Mouse (Mus musculus) embryonic facial prominence, embryonic 12.5 days (tissue): ENCODE data around the gene Znrf3. TPM values are rescaled to one million over a fixed set of nuclear protein-coding genes. Genes with fewer than 3 reads are reported as not detected.
A peak's percentile ranks its signal among the peaks of the same experiment; 100 is the strongest.

Experiments
- ATAC-seq: fragments of 200-750 bp; cut with Nextera tagmentation; 2 replicates; pipeline ENCODE4 v1.8.0; 2017; ENCODE audit not compliant: insufficient number of reproducible peaks, insufficient read depth, low FRiP score, low TSS enrichment
- H3K27ac ChIP-seq: fragments of 300-500 bp; sonication (generic); 2 replicates; pipeline ENCODE4 v1.5.1; 2016; ENCODE audit warnings: mild to moderate bottlenecking
- H3K27me3 ChIP-seq: fragments of 300-500 bp; sonication (generic); 2 replicates; pipeline ENCODE4 v1.6.1; 2016; ENCODE audit warnings: mild to moderate bottlenecking, moderate library complexity
- H3K36me3 ChIP-seq: fragments of 300-500 bp; sonication (generic); 2 replicates; pipeline ENCODE4 v1.6.1; 2016; ENCODE audit warnings: mild to moderate bottlenecking
- H3K4me1 ChIP-seq: fragments of 300-500 bp; sonication (generic); 2 replicates; pipeline ENCODE4 v1.6.1; 2016
- H3K4me2 ChIP-seq: fragments of 300-500 bp; sonication (generic); replicated peaks from 2 replicates; pipeline ENCODE4 v1.6.1; 2016; ENCODE audit warnings: mild to moderate bottlenecking, moderate library complexity
- H3K4me3 ChIP-seq: fragments of 300-500 bp; sonication (generic); 2 replicates; pipeline ENCODE4 v1.5.1; 2016; ENCODE audit warnings: mild to moderate bottlenecking
- H3K9ac ChIP-seq: fragments of 300-500 bp; sonication (generic); 2 replicates; pipeline ENCODE4 v1.6.1; 2016; ENCODE audit warnings: mild to moderate bottlenecking, moderate library complexity
- H3K9me3 ChIP-seq: fragments of 300-500 bp; sonication (generic); 2 replicates; pipeline ENCODE4 v1.6.1; 2016; ENCODE audit warnings: mild to moderate bottlenecking, moderate library complexity
- WGBS: fragments of 180-500 bp; shearing (Covaris S2); methylation state at CpG from one replicate; pipeline ENCODE4 v1.1.7; 2016; 5-methylcytosine and 5-hydroxymethylcytosine counted together
- polyA plus RNA-seq: library from polyadenylated mRNA; unstranded; fragments of >200 nt; fragmentation: Nextera tagmentation; extraction: Ambion mirVana; gene quantifications from 2 replicates; pipeline ENCODE4 v1.2.1, GENCODE M21; 2016

Gene Znrf3
- polyA plus RNA-seq, 1 experiment from 2014 or later, result 12.2 TPM

- no peaks in the 10 kb centered on the region for H3K9me3 ChIP-seq
- no peak overlapping the region for H3K27ac ChIP-seq
- WGBS, result 81% methylated on average over 4 of the region's 4 CpGs
- no peaks in the 10 kb centered on the region for H3K36me3 ChIP-seq
- no peak for ATAC-seq
- H3K4me2 ChIP-seq, result no peak overlapping the region
- H3K27me3 ChIP-seq, result no peaks in the 10 kb centered on the region
- no peak overlapping the region for H3K4me3 ChIP-seq
- peaks cover 11% of the 10 kb centered on the region; the same call in 1 of the 2 replicates for H3K4me1 ChIP-seq
- no peak overlapping the region for H3K9ac ChIP-seq
Measured at GRCm38 (mm10) chr11:5275216-5275615, 169.4 kb downstream of the Znrf3 start.

GRCm38 (mm10) chr11:5272536-5273234, 172.0 kb downstream of the Znrf3 start:
- WGBS, result 82% methylated on average over 9 of the region's 9 CpGs
- no peak overlapping the region for H3K27ac ChIP-seq
- no peaks in the 10 kb centered on the region for H3K27me3 ChIP-seq
- H3K36me3 ChIP-seq, result no peaks in the 10 kb centered on the region
- no peaks in the 10 kb centered on the region for H3K9me3 ChIP-seq
- H3K4me2 ChIP-seq, result no peak overlapping the region
- no peak for ATAC-seq
- peaks cover 11% of the 10 kb centered on the region; the same call in 1 of the 2 replicates for H3K4me1 ChIP-seq
- H3K4me3 ChIP-seq, result no peak overlapping the region
- no peak overlapping the region for H3K9ac ChIP-seq

GRCm38 (mm10) chr11:5272066-5272360, 172.6 kb downstream of the Znrf3 start:
- no peaks in the 10 kb centered on the region for H3K9me3 ChIP-seq
- 62% methylated on average over 4 of the region's 4 CpGs for WGBS
- no peak overlapping the region for H3K9ac ChIP-seq
- no peak overlapping the region for H3K4me3 ChIP-seq
- H3K4me1 ChIP-seq, result peaks cover 11% of the 10 kb centered on the region; the same call in 1 of the 2 replicates
- H3K27ac ChIP-seq, result no peak overlapping the region
- H3K27me3 ChIP-seq, result no peaks in the 10 kb centered on the region
- no peaks in the 10 kb centered on the region for H3K36me3 ChIP-seq
- no peak overlapping the region for H3K4me2 ChIP-seq
- ATAC-seq, result no peak

- 39% methylated on average over 9 of the region's 9 CpGs for WGBS
- no peak overlapping the region for H3K9ac ChIP-seq
- no peak for ATAC-seq
- H3K27me3 ChIP-seq, result no peaks in the 10 kb centered on the region
- peak overlapping the region; percentile 41; the same call in 1 of the 2 replicates for H3K27ac ChIP-seq
- H3K4me2 ChIP-seq, result no peak overlapping the region
- no peaks in the 10 kb centered on the region for H3K9me3 ChIP-seq
- no peaks in the 10 kb centered on the region for H3K36me3 ChIP-seq
- H3K4me3 ChIP-seq, result no peak overlapping the region
- peaks cover 11% of the 10 kb centered on the region; the same call in 1 of the 2 replicates for H3K4me1 ChIP-seq
Measured at GRCm38 (mm10) chr11:5271274-5272065, 173.2 kb downstream of the Znrf3 start.

GRCm38 (mm10) chr11:5269846-5270461, 174.7 kb downstream of the Znrf3 start:
- whole genome bisulfite sequencing, result 86% methylated on average over 8 of the region's 8 CpGs
- Histone ChIP-seq H3K9me3 (no peaks in the 10 kb centered on the region), H3K4me1 (peaks cover 11% of the 10 kb centered on the region; the same call in 1 of the 2 replicates), H3K36me3 (no peaks in the 10 kb centered on the region), H3K27me3 (no peaks in the 10 kb centered on the region), H3K4me3 (no peak overlapping the region), H3K27ac (no peak overlapping the region), H3K4me2 (no peak overlapping the region), H3K9ac (no peak overlapping the region)
- ATAC-seq, result no peak

GRCm38 (mm10) chr11:5265764-5266163, 178.9 kb downstream of the Znrf3 start:
- no peak for ATAC-seq
- Histone ChIP-seq H3K4me3 (no peak overlapping the region), H3K4me1 (0 out of 2 replicates have a peak, but pooled peaks cover under 1% of the 10 kb centered on the region), H3K9ac (no peak overlapping the region), H3K4me2 (no peak overlapping the region), H3K27ac (no peak overlapping the region), H3K9me3 (no peaks in the 10 kb centered on the region), H3K27me3 (no peaks in the 10 kb centered on the region), H3K36me3 (no peaks in the 10 kb centered on the region)
- 71% methylated on average over 8 of the region's 8 CpGs for WGBS

- ATAC-seq, result no peak; the same call in 1 of the 2 replicates
- Histone ChIP-seq H3K27me3 (no peaks in the 10 kb centered on the region), H3K36me3 (no peaks in the 10 kb centered on the region), H3K4me3 (no peak overlapping the region), H3K27ac (no peak overlapping the region), H3K9me3 (no peaks in the 10 kb centered on the region), H3K9ac (no peak overlapping the region), H3K4me1 (0 out of 2 replicates have a peak, but pooled peaks cover 8% of the 10 kb centered on the region), H3K4me2 (no peak overlapping the region)
- WGBS, result 46% methylated on average over 26 of the region's 26 CpGs
Measured at GRCm38 (mm10) chr11:5263078-5263730, 181.4 kb downstream of the Znrf3 start.

- H3K36me3 ChIP-seq, result no peaks in the 10 kb centered on the region
- peak within 1 kb of the TSS; percentile 95 for H3K4me3 ChIP-seq
- H3K4me2 ChIP-seq, result peak within 1 kb of the TSS; percentile 76
- no peaks in the 10 kb centered on the region for H3K9me3 ChIP-seq
- WGBS, result 5% methylated on average over 47 of the region's 80 CpGs
- peak; percentile 96 for ATAC-seq
- no peaks in the 10 kb centered on the region for H3K27me3 ChIP-seq
- peak within 1 kb of the TSS; percentile 88 for H3K9ac ChIP-seq
- peak within 1 kb of the TSS; percentile 50 for H3K27ac ChIP-seq
- H3K4me1 ChIP-seq, result peaks cover 13% of the 10 kb centered on the region
Measured at GRCm38 (mm10) chr11:5261508-5262392, 182.9 kb downstream of the Znrf3 start, which contains the start of gene Kremen1. Kremen1 (minus strand) TSS chr11:5261558.

- Histone ChIP-seq H3K9me3 (no peaks in the 10 kb centered on the region), H3K9ac (peak overlapping the region; percentile 88), H3K4me2 (peak overlapping the region; percentile 76), H3K4me3 (peak overlapping the region; percentile 95), H3K27me3 (no peaks in the 10 kb centered on the region), H3K36me3 (no peaks in the 10 kb centered on the region), H3K4me1 (peaks cover 20% of the 10 kb centered on the region), H3K27ac (peak overlapping the region; percentile 50)
- ATAC-seq, result no peak
- WGBS, result under 1% methylated on average over 42 of the region's 42 CpGs
Measured at GRCm38 (mm10) chr11:5260942-5261459, 183.6 kb downstream of the Znrf3 start.

GRCm38 (mm10) chr11:5259944-5260598, 184.6 kb downstream of the Znrf3 start:
- H3K27me3 ChIP-seq, result no peaks in the 10 kb centered on the region
- no peaks in the 10 kb centered on the region for H3K36me3 ChIP-seq
- peak overlapping the region; percentile 95 for H3K4me3 ChIP-seq
- ATAC-seq, result no peak
- no peaks in the 10 kb centered on the region for H3K9me3 ChIP-seq
- H3K4me2 ChIP-seq, result peak overlapping the region; percentile 76
- H3K9ac ChIP-seq, result 0 out of 2 replicates have a peak overlapping the region, but pooled peaks have one; percentile 88
- peaks cover 28% of the 10 kb centered on the region for H3K4me1 ChIP-seq
- 52% methylated on average over 10 of the region's 10 CpGs for WGBS
- no peak overlapping the region for H3K27ac ChIP-seq
